Mouse (Mus musculus) liver, embryonic 14.5 days (tissue): Measurements from ENCODE around the gene Metap1d.

ENCODE experiments used
- CTCF ChIP-seq: IDR thresholded peaks from 2 replicates; pipeline ENCODE4 v1.5.1; 2016; ENCODE audit warnings: antibody characterized with exemption, low read depth, control low read depth
- EP300 ChIP-seq: IDR thresholded peaks from 2 replicates; pipeline ENCODE4 v1.6.1; 2016; ENCODE audit warnings: antibody characterized with exemption, low read depth

- TF ChIP-seq EP300 (no peak), CTCF (no peak)
Measured at GRCm38 (mm10) chr2:71543948-71544347, 90.9 kb downstream of the Metap1d start.
